Mouse (Mus musculus): ENCODE measurements at regions not wholly inside any gene's neighbourhood (a gene's known extent, or its start where the extent isn't known, plus 50 kb on each side); places are given as distances from the start of the nearest gene placed in this dataset.

- in situ Hi-C loops (cut with MboI, MseI) = loop anchor here (10.0 to 25.0 kb wide), 2 partner anchors 1139 to 1742 kb away; no protein-coding TSS in a partner anchor
Measured at GRCm38 (mm10) chr15:51103948-51104347, 2780.8 kb upstream of the Gm7489 start.

GRCm38 (mm10) chr15:51104362-51104761 lies 2780.3 kb upstream of the Gm7489 start:
- in situ Hi-C loops (cut with MboI, MseI) = loop anchor here (10.0 to 25.0 kb wide), 2 partner anchors 1140 to 1742 kb away; no protein-coding TSS in a partner anchor

GRCm38 (mm10) chr15:51104796-51105195 lies 2779.9 kb upstream of the Gm7489 start:
- in situ Hi-C loops (cut with MboI, MseI) = loop anchor here (10.0 to 25.0 kb wide), 2 partner anchors 1140 to 1742 kb away; no protein-coding TSS in a partner anchor

GRCm38 (mm10) chr15:51105359-51106008 lies 2779.2 kb upstream of the Gm7489 start:
- in situ Hi-C loops (cut with MboI, MseI) = loop anchor here (10.0 to 25.0 kb wide), 2 partner anchors 1141 to 1743 kb away; no protein-coding TSS in a partner anchor

GRCm38 (mm10) chr15:51110186-51110585 lies 2774.5 kb upstream of the Gm7489 start:
- in situ Hi-C loops (cut with MboI, MseI) = loop anchor here (25.0 kb wide), 1 partner anchor 1748 kb away; no protein-coding TSS in a partner anchor

GRCm38 (mm10) chr15:51125896-51126295 lies 2758.8 kb upstream of the Gm7489 start:
- in situ Hi-C loops (cut with MboI, MseI) = no loop called here

GRCm38 (mm10) chr15:51131017-51131416 lies 2753.7 kb upstream of the Gm7489 start:
- in situ Hi-C loops (cut with MboI, MseI) = no loop called here

GRCm38 (mm10) chr15:51136121-51136520 lies 2748.6 kb upstream of the Gm7489 start:
- in situ Hi-C loops (cut with MboI, MseI) = no loop called here

- in situ Hi-C loops (cut with MboI, MseI) = no loop called here
Measured at GRCm38 (mm10) chr15:51139507-51139906, 2745.2 kb upstream of the Gm7489 start.

- in situ Hi-C loops (cut with MboI, MseI) = no loop called here
Measured at GRCm38 (mm10) chr15:51173976-51174620, 2710.6 kb upstream of the Gm7489 start.

GRCm38 (mm10) chr15:51176466-51176865 lies 2708.2 kb upstream of the Gm7489 start:
- in situ Hi-C loops (cut with MboI, MseI) = no loop called here

GRCm38 (mm10) chr15:51189134-51189533 lies 2695.6 kb upstream of the Gm7489 start:
- in situ Hi-C loops (cut with MboI, MseI) = no loop called here

GRCm38 (mm10) chr15:51197466-51198158 lies 2687.1 kb upstream of the Gm7489 start:
- in situ Hi-C loops (cut with MboI, MseI) = no loop called here

GRCm38 (mm10) chr15:51203351-51203750 lies 2681.4 kb upstream of the Gm7489 start:
- in situ Hi-C loops (cut with MboI, MseI) = no loop called here

GRCm38 (mm10) chr15:51206050-51206449 lies 2678.7 kb upstream of the Gm7489 start:
- in situ Hi-C loops (cut with MboI, MseI) = no loop called here

- in situ Hi-C loops (cut with MboI, MseI) = no loop called here
Measured at GRCm38 (mm10) chr15:51206773-51207172, 2677.9 kb upstream of the Gm7489 start.

GRCm38 (mm10) chr15:51234873-51235272 lies 2649.8 kb upstream of the Gm7489 start:
- in situ Hi-C loops (cut with MboI, MseI) = no loop called here

- in situ Hi-C loops (cut with MboI, MseI) = no loop called here
Measured at GRCm38 (mm10) chr15:51244596-51244995, 2640.1 kb upstream of the Gm7489 start.

- in situ Hi-C loops (cut with MboI, MseI) = no loop called here
Measured at GRCm38 (mm10) chr15:51247259-51247658, 2637.4 kb upstream of the Gm7489 start.

- in situ Hi-C loops (cut with MboI, MseI) = no loop called here
Measured at GRCm38 (mm10) chr15:51248034-51248788, 2636.5 kb upstream of the Gm7489 start.

GRCm38 (mm10) chr15:51248789-51249040 lies 2636.0 kb upstream of the Gm7489 start:
- in situ Hi-C loops (cut with MboI, MseI) = no loop called here

- in situ Hi-C loops (cut with MboI, MseI) = no loop called here
Measured at GRCm38 (mm10) chr15:51254143-51254542, 2630.6 kb upstream of the Gm7489 start.

All from T-helper 1 cell (primary cell).